ENCODE assay signal across 25 mouse cellular contexts in the genomic region with DNA sequence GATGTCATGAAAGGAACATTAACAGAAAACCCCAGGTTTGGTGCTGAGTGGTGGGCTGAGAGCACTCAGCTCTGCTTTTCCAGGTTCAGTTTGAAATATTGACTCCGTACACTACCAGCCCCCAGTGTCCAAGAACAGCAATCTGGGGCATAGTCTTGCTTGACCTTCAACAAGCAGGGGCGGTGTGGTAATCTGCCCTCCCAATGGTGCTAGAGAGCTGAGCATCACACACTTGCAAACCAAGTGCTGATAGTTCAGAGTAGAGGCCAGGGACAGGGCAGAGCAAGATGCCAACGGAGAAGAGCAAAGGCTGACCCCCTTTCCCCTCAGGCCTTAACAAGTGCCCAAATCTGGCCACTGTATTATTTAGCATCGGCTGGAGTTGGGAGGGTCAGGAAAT.
DNase-seq lines count a peak whose midpoint lies in the region; ATAC-seq and TF ChIP-seq lines count a peak whose summit lies in the region.
"Had no signal": no experiment of that assay in that cellular context is flagged by ENCODE, and none has a peak within 500 bp of the region (broad histone marks: within the 10 kb centered on the region; RNA-seq: fewer than 3 reads in every experiment).

No protein-coding gene starts in this region.

- TF ChIP-seq EP300 in heart, adult 2 months (IDR thresholded peaks at IDR 0.05; ENCODE audit: insufficient read depth, low read depth, low read length), result no peak
- no peak for TF ChIP-seq EP300 in stomach, postnatal 0 days (optimal IDR thresholded peaks at IDR 0.05)

- no peak overlapping the region for H3K4me2 ChIP-seq in intestine, embryonic 14.5 days (ENCODE audit: low read length)
- no peak overlapping the region for H3K4me2 ChIP-seq in intestine, postnatal 0 days (replicated peaks; ENCODE audit: low read depth)
- H3K4me2 ChIP-seq in stomach, postnatal 0 days (replicated peaks; ENCODE audit: low read depth), result no peak overlapping the region
- H3K4me2 ChIP-seq: heart, embryonic 12.5 days; hindbrain, embryonic 14.5 days had no signal

- WGBS in heart, adult 2 months, result 85% methylated on average over 4 of the region's 4 CpGs
- 96% methylated on average over 4 of the region's 4 CpGs for WGBS in intestine, embryonic 14.5 days
- WGBS in intestine, postnatal 0 days, result 94% methylated on average over 4 of the region's 4 CpGs
- whole genome bisulfite sequencing in stomach, postnatal 0 days, result 84% methylated on average over 4 of the region's 4 CpGs

- intact Hi-C loops in heart, adult 2 months (cut with DNase I), result no loop called here

- H3K4me1 ChIP-seq in heart, adult 2 months (ENCODE audit: control insufficient read depth, insufficient read depth, low read length), result peaks cover 5% of the 10 kb centered on the region
- peaks cover 36% of the 10 kb centered on the region for H3K4me1 ChIP-seq in intestine, embryonic 14.5 days (replicated peaks; ENCODE audit: control insufficient read depth, insufficient read depth, low read length)
- 0 out of 2 replicates have a peak, but pooled peaks cover 7% of the 10 kb centered on the region for H3K4me1 ChIP-seq in intestine, postnatal 0 days (replicated peaks; ENCODE audit: control insufficient read depth, insufficient read depth, low read length)
- no peaks in the 10 kb centered on the region for H3K4me1 ChIP-seq in testis, adult 2 months (ENCODE audit: control insufficient read depth, insufficient read depth, low read length)
- H3K4me1 ChIP-seq in stomach, postnatal 0 days (replicated peaks; ENCODE audit: control insufficient read depth, insufficient read depth), result peaks cover 20% of the 10 kb centered on the region

- H3K79me2 ChIP-seq in heart, adult 2 months (replicated peaks; ENCODE audit: control insufficient read depth, insufficient read depth, low read length), result no peaks in the 10 kb centered on the region

- no peaks in the 10 kb centered on the region for H3K9me3 ChIP-seq in intestine, embryonic 14.5 days (ENCODE audit: control insufficient read depth, low read length)
- H3K9me3 ChIP-seq in intestine, postnatal 0 days (ENCODE audit: control insufficient read depth), result no peaks in the 10 kb centered on the region
- no peaks in the 10 kb centered on the region for H3K9me3 ChIP-seq in stomach, postnatal 0 days (ENCODE audit: control insufficient read depth, low read length)
- H3K9me3 ChIP-seq: G1E; heart, embryonic 12.5 days had no signal

- DNase-seq in heart, adult 11 months, result peak; percentile 55
- DNase-seq in heart, adult 2 months, result no peak
- DNase-seq in intestine, embryonic 14.5 days (ENCODE audit: low spot score), result no peak
- no peak for DNase-seq in testis, postnatal 14 days (ENCODE audit: low spot score)
- DNase-seq in stomach, postnatal 0 days (ENCODE audit: low spot score), result no peak
- DNase-seq: adrenal gland, postnatal 10 days; adrenal gland, postnatal 36 days; B cell, adult 2 months; cerebellum, adult 18-20 months; cerebellum, adult 9-10 months; cerebellum, postnatal 14 days; gastrocnemius, postnatal 25 days; heart, postnatal 14 days; heart, postnatal 4 days had no signal

- no peak overlapping the region for H3K9ac ChIP-seq in heart, adult 2 months (ENCODE audit: low read depth, low read length)
- no peak overlapping the region for H3K9ac ChIP-seq in intestine, embryonic 14.5 days (ENCODE audit: low read length)
- no peak overlapping the region for H3K9ac ChIP-seq in intestine, postnatal 0 days (ENCODE audit: low read depth, low read length)
- H3K9ac ChIP-seq in stomach, postnatal 0 days (ENCODE audit: low read length), result no peak overlapping the region
- H3K9ac ChIP-seq: heart, embryonic 12.5 days; hindbrain, embryonic 14.5 days had no signal

- no peaks in the 10 kb centered on the region for H3K27me3 ChIP-seq in heart, adult 2 months (ENCODE audit: control insufficient read depth, insufficient read depth, low read length)
- no peaks in the 10 kb centered on the region for H3K27me3 ChIP-seq in intestine, embryonic 14.5 days (replicated peaks; ENCODE audit: control insufficient read depth, insufficient read depth, low read length)
- H3K27me3 ChIP-seq in intestine, postnatal 0 days (replicated peaks; ENCODE audit: control insufficient read depth, insufficient read depth, low read length), result no peaks in the 10 kb centered on the region
- no peaks in the 10 kb centered on the region for H3K27me3 ChIP-seq in testis, adult 2 months (ENCODE audit: control insufficient read depth, insufficient read depth, low read length)
- H3K27me3 ChIP-seq in stomach, postnatal 0 days (ENCODE audit: control insufficient read depth, insufficient read depth, low read length), result no peaks in the 10 kb centered on the region
- H3K27me3 ChIP-seq: CH12.LX; heart, embryonic 12.5 days; Patski had no signal

- no peak overlapping the region for H3K27ac ChIP-seq in heart, adult 2 months
- H3K27ac ChIP-seq in intestine, embryonic 14.5 days (ENCODE audit: low read depth), result 0 out of 2 replicates have a peak overlapping the region, but pooled peaks have one; percentile 8
- no peak overlapping the region for H3K27ac ChIP-seq in intestine, postnatal 0 days (ENCODE audit: low read depth, low read length)
- no peak overlapping the region for H3K27ac ChIP-seq in testis, adult 2 months (ENCODE audit: control insufficient read depth, insufficient read depth, low read depth, low read length)
- 0 out of 2 replicates have a peak overlapping the region, but pooled peaks have one; percentile 58 for H3K27ac ChIP-seq in stomach, postnatal 0 days (replicated peaks)
- H3K27ac ChIP-seq: hindbrain, embryonic 14.5 days; hindbrain, postnatal 0 days had no signal

- no peak for TF ChIP-seq POLR2A in heart, adult 2 months (IDR thresholded peaks at IDR 0.05; ENCODE audit: insufficient read depth, low read depth, low read length)
- TF ChIP-seq POLR2A in testis, adult 2 months (IDR thresholded peaks at IDR 0.05; ENCODE audit: control insufficient read depth, low read depth, low read length), result no peak

- no peak overlapping the region for H3K4me3 ChIP-seq in heart, adult 2 months
- no peak overlapping the region for H3K4me3 ChIP-seq in intestine, embryonic 14.5 days (ENCODE audit: low read depth, low read length)
- H3K4me3 ChIP-seq in intestine, postnatal 0 days (ENCODE audit: low read depth, low read length), result no peak overlapping the region
- H3K4me3 ChIP-seq in testis, adult 2 months (ENCODE audit: control insufficient read depth, low read depth, low read length), result peak overlapping the region; percentile 12; the same call in 1 of the 2 replicates
- no peak overlapping the region for H3K4me3 ChIP-seq in stomach, postnatal 0 days (ENCODE audit: low read depth, low read length)
- H3K4me3 ChIP-seq: heart, embryonic 12.5 days had no signal

- ATAC-seq in intestine, embryonic 14.5 days (replicated peaks; ENCODE audit: low FRiP score, low TSS enrichment, low read depth), result no peak
- ATAC-seq in intestine, postnatal 0 days, result no peak
- no peak for ATAC-seq in stomach, postnatal 0 days (ENCODE audit: low FRiP score, low TSS enrichment)
- ATAC-seq in granulocyte monocyte progenitor cell, adult 5-6 weeks (replicated peaks; ENCODE audit: poor library complexity, severe bottlenecking), result no peak
- ATAC-seq: forebrain, embryonic 14.5 days; hindbrain, postnatal 0 days; inflammation-experienced regulatory T-cells, adult 6 months; Patski had no signal

- H3K36me3 ChIP-seq in heart, adult 2 months (ENCODE audit: control insufficient read depth, insufficient read depth, low read length), result peaks cover 4% of the 10 kb centered on the region
- H3K36me3 ChIP-seq in intestine, embryonic 14.5 days (ENCODE audit: control insufficient read depth, insufficient read depth, low read length), result peaks cover 46% of the 10 kb centered on the region
- peaks cover 32% of the 10 kb centered on the region for H3K36me3 ChIP-seq in intestine, postnatal 0 days (ENCODE audit: control insufficient read depth, insufficient read depth)
- no peaks in the 10 kb centered on the region for H3K36me3 ChIP-seq in testis, adult 2 months (ENCODE audit: control insufficient read depth, insufficient read depth, low read length)
- H3K36me3 ChIP-seq in stomach, postnatal 0 days (ENCODE audit: control insufficient read depth, insufficient read depth, low read length), result peaks cover 14% of the 10 kb centered on the region

- no peak for TF ChIP-seq CTCF in heart, adult 2 months (IDR thresholded peaks at IDR 0.05)
- no peak for TF ChIP-seq CTCF in intestine, postnatal 0 days (IDR thresholded peaks at IDR 0.05; ENCODE audit: low read depth)
- TF ChIP-seq CTCF in testis, adult 2 months (IDR thresholded peaks at IDR 0.05; ENCODE audit: control insufficient read depth, insufficient read depth, insufficient replicate concordance, low read depth, low read length), result no peak
- TF ChIP-seq CTCF in stomach, postnatal 0 days (IDR thresholded peaks at IDR 0.05; ENCODE audit: low read depth), result no peak

Comparison
In these comparisons a context has a peak if more than half of its experiments do, and no peak if none do; other contexts are left out.
1. H3K27ac ChIP-seq: peak in intestine, embryonic 14.5 days (single experiment) and stomach, postnatal 0 days (single experiment); none in heart, adult 2 months (single experiment), intestine, postnatal 0 days (single experiment) and testis, adult 2 months (single experiment).